Mouse (Mus musculus): ENCODE measurements at regions not wholly inside any gene's neighbourhood (a gene's known extent, or its start where the extent isn't known, plus 50 kb on each side); places are given as distances from the start of the nearest gene placed in this dataset.
A peak's percentile ranks its signal among the peaks of the same experiment; 100 is the strongest.

GRCm38 (mm10) chr6:127276362-127276761 is 124.4 kb upstream of the Ccnd2 start:
- Histone ChIP-seq H3K27ac (no peak overlapping the region), H3K4me1 (replicated peaks) (no peaks in the 10 kb centered on the region), H3K27me3 (no peaks in the 10 kb centered on the region), H3K4me3 (replicated peaks) (no peak overlapping the region), H3K4me2 (replicated peaks) (no peak overlapping the region), H3K36me3 (no peaks in the 10 kb centered on the region), H3K9me3 (peaks cover 8% of the 10 kb centered on the region), H3K9ac (replicated peaks) (no peak overlapping the region)
- WGBS: 93% methylated on average over 4 of the region's 4 CpGs
- ATAC-seq: no peak

- Histone ChIP-seq H3K9ac (replicated peaks) (no peak overlapping the region), H3K27me3 (no peaks in the 10 kb centered on the region), H3K36me3 (no peaks in the 10 kb centered on the region), H3K4me1 (replicated peaks) (no peaks in the 10 kb centered on the region), H3K4me3 (replicated peaks) (no peak overlapping the region), H3K9me3 (peaks cover 8% of the 10 kb centered on the region), H3K4me2 (replicated peaks) (no peak overlapping the region), H3K27ac (no peak overlapping the region)
- ATAC-seq: no peak
- WGBS: 83% methylated on average over 4 of the region's 4 CpGs
These were observed 126.4 kb upstream of the Ccnd2 start for GRCm38 (mm10) chr6:127278402-127278801.

- WGBS: 84% methylated on average over 6 of the region's 6 CpGs
- no peak overlapping the region for H3K9ac ChIP-seq (replicated peaks)
- ATAC-seq: no peak
- H3K36me3 ChIP-seq: no peaks in the 10 kb centered on the region
- no peaks in the 10 kb centered on the region for H3K27me3 ChIP-seq
- H3K4me1 ChIP-seq (replicated peaks): no peaks in the 10 kb centered on the region
- H3K9me3 ChIP-seq: peaks cover 2% of the 10 kb centered on the region; the same call in 1 of the 2 replicates
- H3K27ac ChIP-seq: no peak overlapping the region
- H3K4me2 ChIP-seq (replicated peaks): no peak overlapping the region
- H3K4me3 ChIP-seq (replicated peaks): no peak overlapping the region
These were observed 132.2 kb upstream of the Ccnd2 start for GRCm38 (mm10) chr6:127284226-127284625.

- ATAC-seq: no peak
- WGBS: 77% methylated on average over 12 of the region's 12 CpGs
These were observed 134.9 kb upstream of the Ccnd2 start for GRCm38 (mm10) chr6:127286681-127287476.

GRCm38 (mm10) chr6:127288946-127289345 is 137.0 kb upstream of the Ccnd2 start:
- Histone ChIP-seq H3K36me3 (no peaks in the 10 kb centered on the region), H3K27me3 (no peaks in the 10 kb centered on the region), H3K9ac (replicated peaks) (no peak overlapping the region), H3K4me2 (replicated peaks) (no peak overlapping the region), H3K9me3 (no peaks in the 10 kb centered on the region), H3K27ac (no peak overlapping the region), H3K4me1 (replicated peaks) (no peaks in the 10 kb centered on the region), H3K4me3 (replicated peaks) (no peak overlapping the region)
- no peak for ATAC-seq
- 92% methylated on average over 3 of the region's 3 CpGs for WGBS

More at GRCm38 (mm10) chr6:127286681-127287476, 134.9 kb upstream of the Ccnd2 start:
- Histone ChIP-seq H3K27me3 (no peaks in the 10 kb centered on the region), H3K4me1 (replicated peaks) (no peaks in the 10 kb centered on the region), H3K9ac (replicated peaks) (no peak overlapping the region), H3K36me3 (no peaks in the 10 kb centered on the region), H3K27ac (no peak overlapping the region), H3K9me3 (no peaks in the 10 kb centered on the region), H3K4me3 (replicated peaks) (no peak overlapping the region), H3K4me2 (replicated peaks) (no peak overlapping the region)

DNA sequence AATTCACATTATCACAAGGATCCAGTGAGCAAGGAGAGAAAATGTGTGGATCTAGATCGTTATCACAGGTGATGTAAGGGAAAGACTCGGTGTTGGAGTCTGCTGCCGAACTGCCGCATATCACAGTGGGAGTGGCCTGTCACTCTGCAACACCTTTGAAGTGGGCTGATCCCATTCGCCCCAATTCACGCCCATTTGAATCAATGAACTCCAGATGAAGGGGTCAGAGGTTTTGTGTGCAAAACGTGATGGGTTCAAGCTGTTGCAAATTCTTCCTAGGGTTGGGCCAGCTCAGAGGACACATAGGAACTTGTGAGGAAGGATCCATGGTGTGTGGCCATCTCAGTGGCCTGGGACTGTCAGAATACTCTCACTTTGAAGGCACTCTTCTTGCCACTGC is 139.9 kb upstream of the Ccnd2 start:
- no peaks in the 10 kb centered on the region for H3K9me3 ChIP-seq
- no peaks in the 10 kb centered on the region for H3K36me3 ChIP-seq
- WGBS: 63% methylated on average over 7 of the region's 7 CpGs
- H3K27me3 ChIP-seq: no peaks in the 10 kb centered on the region
- H3K4me3 ChIP-seq (replicated peaks): no peak overlapping the region
- no peaks in the 10 kb centered on the region for H3K4me1 ChIP-seq (replicated peaks)
- H3K27ac ChIP-seq: no peak overlapping the region
- ATAC-seq: no peak
- H3K4me2 ChIP-seq (replicated peaks): no peak overlapping the region
- H3K9ac ChIP-seq (replicated peaks): no peak overlapping the region

DNA sequence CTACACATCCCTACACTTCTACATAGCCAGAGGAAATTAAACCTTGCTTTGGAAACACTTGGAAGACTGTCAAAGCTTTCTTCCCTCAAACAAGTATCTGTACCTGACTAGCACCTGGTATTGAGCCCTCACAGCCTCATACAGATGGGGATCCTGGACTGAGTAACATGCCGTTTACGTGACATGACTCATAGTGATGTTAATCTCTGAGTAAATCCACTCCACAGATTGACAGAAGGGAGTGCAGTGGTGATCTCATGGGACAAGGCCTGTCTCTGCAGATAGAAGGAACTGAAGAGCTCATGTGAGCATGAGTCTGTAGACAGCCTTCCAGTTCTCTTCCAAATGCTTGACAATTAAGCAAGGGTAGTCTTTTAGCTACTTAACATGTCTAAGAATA is 141.8 kb upstream of the Ccnd2 start:
- ATAC-seq: no peak
- H3K4me2 ChIP-seq (replicated peaks): no peak overlapping the region
- no peak overlapping the region for H3K9ac ChIP-seq (replicated peaks)
- H3K27me3 ChIP-seq: no peaks in the 10 kb centered on the region
- WGBS: 90% methylated on average over 2 of the region's 2 CpGs
- no peak overlapping the region for H3K4me3 ChIP-seq (replicated peaks)
- H3K4me1 ChIP-seq (replicated peaks): no peaks in the 10 kb centered on the region
- H3K36me3 ChIP-seq: no peaks in the 10 kb centered on the region
- H3K27ac ChIP-seq: no peak overlapping the region
- H3K9me3 ChIP-seq: no peaks in the 10 kb centered on the region

DNA sequence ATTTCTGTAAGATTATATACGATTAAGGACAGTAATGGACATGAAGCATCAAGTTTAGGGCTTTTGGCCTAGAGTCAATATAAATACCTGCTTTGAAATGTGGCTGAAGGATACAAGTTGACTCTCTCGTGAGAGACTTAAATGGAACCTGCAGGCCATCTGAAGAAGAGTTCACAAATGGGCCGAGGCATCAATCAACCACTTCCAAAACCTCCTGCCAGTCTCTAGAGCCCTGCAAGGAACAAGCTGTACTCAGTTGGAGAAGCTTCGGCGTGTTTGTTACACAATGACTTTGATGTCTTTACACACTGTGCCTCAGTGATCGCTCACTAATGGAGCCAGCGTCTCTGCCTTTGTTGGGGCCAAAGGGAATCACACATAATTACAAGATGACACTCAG is 146.1 kb upstream of the Ccnd2 start:
- WGBS: 58% methylated on average over 7 of the region's 7 CpGs
- no peaks in the 10 kb centered on the region for H3K27me3 ChIP-seq
- H3K9me3 ChIP-seq: no peaks in the 10 kb centered on the region
- no peaks in the 10 kb centered on the region for H3K4me1 ChIP-seq (replicated peaks)
- no peak for ATAC-seq
- no peak overlapping the region for H3K4me2 ChIP-seq (replicated peaks)
- H3K36me3 ChIP-seq: no peaks in the 10 kb centered on the region
- no peak overlapping the region for H3K4me3 ChIP-seq (replicated peaks)
- no peak overlapping the region for H3K27ac ChIP-seq
- H3K9ac ChIP-seq (replicated peaks): no peak overlapping the region

DNA sequence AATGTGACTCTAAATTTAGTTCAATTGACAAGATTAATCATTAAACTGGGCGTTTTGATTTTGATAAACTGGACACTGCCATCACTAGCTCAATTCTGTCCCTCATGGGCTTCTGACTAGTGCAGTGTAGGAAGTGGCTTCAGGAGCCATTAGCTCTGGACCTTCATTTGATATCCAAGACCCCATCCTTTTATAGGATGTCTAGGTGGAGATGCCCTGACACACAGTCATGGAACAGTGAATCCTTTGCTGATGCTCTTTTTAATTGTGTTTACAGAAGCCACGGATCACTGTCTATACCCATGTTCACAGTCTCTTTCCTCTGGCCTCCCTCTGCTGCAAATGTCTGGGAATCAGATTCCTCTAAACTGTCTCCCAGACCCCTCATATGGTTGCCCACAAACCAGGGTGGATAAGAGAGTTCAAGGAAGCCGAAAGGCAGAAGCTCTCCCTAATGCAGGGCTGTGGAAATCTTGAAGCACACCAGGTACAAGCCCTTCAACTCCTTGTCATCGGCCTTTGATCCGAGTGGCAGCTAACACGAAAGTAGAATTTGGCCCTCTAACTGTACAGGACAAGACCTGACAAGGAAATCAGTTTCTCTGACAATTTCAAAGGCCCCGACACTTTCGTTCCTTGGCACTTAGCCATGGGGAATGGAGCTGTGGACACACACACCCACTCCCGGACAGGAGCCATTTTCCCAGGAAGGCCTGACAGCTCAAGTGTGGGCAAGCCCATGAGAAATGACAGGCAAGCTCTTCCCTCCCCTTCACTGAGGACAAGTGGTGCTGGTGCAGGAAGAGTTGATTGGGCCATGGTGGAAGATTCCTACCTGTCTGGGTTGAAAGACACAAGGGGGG is 135.2 kb upstream of the Parp11 start:
- no peaks in the 10 kb centered on the region for H3K4me1 ChIP-seq (replicated peaks)
- H3K4me2 ChIP-seq (replicated peaks): no peak overlapping the region
- no peak overlapping the region for H3K27ac ChIP-seq
- no peak for ATAC-seq
- H3K36me3 ChIP-seq: no peaks in the 10 kb centered on the region
- 84% methylated on average over 9 of the region's 9 CpGs for WGBS
- no peak overlapping the region for H3K9ac ChIP-seq (replicated peaks)
- H3K4me3 ChIP-seq (replicated peaks): no peak overlapping the region
- 0 out of 2 replicates have a peak, but pooled peaks cover 2% of the 10 kb centered on the region for H3K27me3 ChIP-seq
- no peaks in the 10 kb centered on the region for H3K9me3 ChIP-seq

DNA sequence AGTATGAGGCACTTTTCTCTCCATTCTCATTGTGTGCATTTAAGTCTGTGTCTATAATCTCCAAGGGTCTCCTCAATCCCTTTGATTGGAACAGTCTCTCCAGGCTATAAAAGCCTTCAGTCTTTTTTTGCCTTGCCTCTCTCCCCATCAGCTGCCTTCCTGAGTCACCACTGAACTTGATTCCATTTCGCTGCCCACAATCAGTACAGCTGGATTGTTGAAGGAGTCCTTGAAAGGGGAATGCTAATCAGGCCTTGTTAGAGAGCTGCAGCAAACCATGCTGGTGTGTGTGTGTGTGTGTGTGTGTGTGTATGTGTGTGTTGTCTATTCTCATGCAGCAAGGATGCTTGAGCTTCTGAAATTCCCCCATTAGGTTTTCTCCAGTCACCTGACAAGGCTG is 129.3 kb upstream of the Parp11 start:
- ATAC-seq: no peak
- Histone ChIP-seq H3K9me3 (no peaks in the 10 kb centered on the region), H3K27ac (no peak overlapping the region), H3K4me1 (replicated peaks) (peaks cover 9% of the 10 kb centered on the region; the same call in 1 of the 2 replicates), H3K9ac (replicated peaks) (no peak overlapping the region), H3K27me3 (0 out of 2 replicates have a peak, but pooled peaks cover under 1% of the 10 kb centered on the region), H3K4me2 (replicated peaks) (no peak overlapping the region), H3K4me3 (replicated peaks) (no peak overlapping the region), H3K36me3 (no peaks in the 10 kb centered on the region)
- WGBS: 26% methylated on average over 1 of the region's 1 CpGs

DNA sequence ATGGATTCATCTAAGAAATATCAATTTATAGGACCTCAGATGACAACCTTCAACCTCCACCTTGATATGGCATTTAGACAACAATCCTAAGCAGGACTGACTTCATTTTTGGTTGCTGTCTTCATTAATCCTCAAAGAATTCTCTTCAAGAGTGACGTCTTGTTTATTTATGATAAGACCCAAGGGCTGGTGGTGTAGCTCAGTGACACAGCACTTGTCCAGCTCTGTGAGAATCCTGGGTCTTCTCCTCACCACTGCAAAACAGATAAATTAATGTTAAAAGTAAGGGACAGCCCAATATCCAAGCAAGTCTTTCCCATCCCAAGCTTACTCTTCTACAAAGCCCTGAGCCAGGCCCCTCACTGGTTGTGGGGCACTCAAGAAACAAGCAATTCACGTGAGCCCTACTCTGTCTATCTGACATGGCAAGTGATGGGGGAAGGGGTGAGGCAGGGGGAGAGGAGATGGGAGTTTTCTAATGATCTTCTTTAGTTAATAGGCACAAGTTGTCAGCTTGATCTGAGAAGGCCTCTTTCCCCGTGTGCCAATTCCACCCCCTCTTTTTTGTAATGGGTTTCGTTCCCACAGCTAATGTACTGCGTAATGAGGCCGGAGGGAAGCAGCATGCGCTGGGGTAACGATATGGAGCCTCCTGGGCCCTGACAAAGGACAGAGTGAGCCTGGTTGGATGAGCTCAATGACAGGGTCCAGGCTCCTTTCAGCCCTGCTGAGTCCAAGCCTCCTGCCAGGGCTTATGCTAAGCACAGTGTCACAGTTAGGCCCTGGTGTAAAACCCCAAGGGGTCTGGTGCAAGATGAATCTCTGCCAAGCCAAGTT is 127.7 kb upstream of the Parp11 start:
- no peak overlapping the region for H3K9ac ChIP-seq (replicated peaks)
- H3K27me3 ChIP-seq: 0 out of 2 replicates have a peak, but pooled peaks cover 9% of the 10 kb centered on the region
- peak; percentile 67 for ATAC-seq
- no peaks in the 10 kb centered on the region for H3K36me3 ChIP-seq
- no peak overlapping the region for H3K4me2 ChIP-seq (replicated peaks)
- 35% methylated on average over 8 of the region's 8 CpGs for WGBS
- H3K4me3 ChIP-seq (replicated peaks): no peak overlapping the region
- H3K9me3 ChIP-seq: no peaks in the 10 kb centered on the region
- peaks cover 9% of the 10 kb centered on the region; the same call in 1 of the 2 replicates for H3K4me1 ChIP-seq (replicated peaks)
- no peak overlapping the region for H3K27ac ChIP-seq

Data from midbrain, embryonic 13.5 days (tissue).